8 mouse cellular contexts compared by ENCODE assay signal in the genomic region with DNA sequence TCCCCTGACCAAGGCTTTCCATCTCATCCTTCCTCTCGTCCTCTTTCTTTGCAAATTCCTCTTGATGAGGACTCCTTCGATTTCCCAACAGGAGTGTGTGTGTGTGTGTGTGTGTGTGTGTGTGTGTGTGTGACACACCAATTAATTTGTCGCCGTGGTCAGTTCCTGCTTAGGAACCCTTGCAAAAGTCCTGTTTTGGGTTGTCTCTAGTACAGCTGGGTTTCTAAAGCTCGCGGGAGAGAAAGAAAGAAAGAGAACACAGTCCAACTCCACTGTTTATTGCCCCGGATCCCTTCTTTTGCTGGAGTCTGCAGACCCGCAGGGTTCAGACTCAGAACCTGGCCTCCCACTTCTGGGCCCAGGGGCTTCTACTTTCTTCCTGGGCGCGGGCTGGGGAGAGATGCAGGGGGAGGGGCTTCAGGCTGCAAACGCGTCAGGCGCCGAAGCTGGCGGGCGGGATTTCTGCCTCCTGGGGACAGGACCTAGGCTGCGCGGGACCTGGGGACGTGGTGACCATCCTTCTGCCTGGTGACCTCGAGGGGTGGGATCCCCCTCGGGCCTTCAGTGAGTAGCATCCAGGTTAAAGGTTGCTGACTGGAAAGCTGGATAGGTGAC. TPM values are rescaled to one million over a fixed set of nuclear protein-coding genes. Genes with fewer than 3 reads are reported as not detected.
DNase-seq lines count a peak whose midpoint lies in the region; ATAC-seq and TF ChIP-seq lines count a peak whose summit lies in the region.

No protein-coding gene starts in this region.

- TF ChIP-seq POLR2A in myocyte (IDR thresholded peaks at IDR 0.05; ENCODE audit: insufficient read length, low read depth), result no peak

- H3K9me3 ChIP-seq in embryonic facial prominence, embryonic 15.5 days (replicated peaks), result no peaks in the 10 kb centered on the region
- no peaks in the 10 kb centered on the region for H3K9me3 ChIP-seq in limb, embryonic 12.5 days

- peak overlapping the region; percentile 52 for H3K4me2 ChIP-seq in embryonic facial prominence, embryonic 15.5 days (replicated peaks)
- H3K4me2 ChIP-seq in limb, embryonic 12.5 days, result peak overlapping the region; percentile 64
- H3K4me2 ChIP-seq in myocyte (ENCODE audit: low read depth), result peak overlapping the region; percentile 71

- ATAC-seq in embryonic facial prominence, embryonic 15.5 days (ENCODE audit: insufficient number of reproducible peaks, low FRiP score, low TSS enrichment, low read depth), result no peak
- peak; percentile 21; the same call in 1 of the 2 replicates for ATAC-seq in limb, embryonic 12.5 days (ENCODE audit: insufficient number of reproducible peaks, insufficient read depth, low FRiP score, low TSS enrichment, low read depth)

- intact Hi-C loops in heart, postnatal 14 days (cut with DNase I), result loop anchor here (5.0 to 10.0 kb wide), 6 partner anchors 450 to 1467 kb away; a partner anchor contains a TSS
- intact Hi-C loops in left cerebral cortex, postnatal 36 days (cut with DNase I), result loop anchor here (5.0 to 10.0 kb wide), 9 partner anchors 82 to 1500 kb away; a partner anchor contains a TSS
- intact Hi-C loops in left cerebral cortex, postnatal 4 days (cut with DNase I), result loop anchor here (5.0 kb wide), 4 partner anchors 192 to 1467 kb away; no protein-coding TSS in a partner anchor

- H3K79me2 ChIP-seq in myocyte (ENCODE audit: control insufficient read depth, insufficient read depth), result no peaks in the 10 kb centered on the region

- peak overlapping the region; percentile 66 for H3K4me3 ChIP-seq in embryonic facial prominence, embryonic 15.5 days (replicated peaks)
- peak overlapping the region; percentile 89 for H3K4me3 ChIP-seq in limb, embryonic 12.5 days (replicated peaks)
- H3K4me3 ChIP-seq in myocyte, result peak overlapping the region; percentile 41

- H3K27me3 ChIP-seq in embryonic facial prominence, embryonic 15.5 days, result peaks cover 26% of the 10 kb centered on the region
- peaks cover 8% of the 10 kb centered on the region; the same call in 1 of the 2 replicates for H3K27me3 ChIP-seq in limb, embryonic 12.5 days
- no peaks in the 10 kb centered on the region for H3K27me3 ChIP-seq in myocyte (ENCODE audit: control insufficient read depth, insufficient read depth, insufficient read length)

- under 1% methylated on average over 21 of the region's 21 CpGs for WGBS in embryonic facial prominence, embryonic 15.5 days
- WGBS in limb, embryonic 12.5 days, result 0% methylated on average over 20 of the region's 21 CpGs

- H3K9ac ChIP-seq in embryonic facial prominence, embryonic 15.5 days, result peak overlapping the region; percentile 82
- H3K9ac ChIP-seq in limb, embryonic 12.5 days (replicated peaks), result peak overlapping the region; percentile 100

- H3ac ChIP-seq in myocyte (ENCODE audit: control insufficient read depth, insufficient read length), result no peak overlapping the region

- H3K27ac ChIP-seq in embryonic facial prominence, embryonic 15.5 days (replicated peaks), result peak overlapping the region; percentile 98
- H3K27ac ChIP-seq in limb, embryonic 12.5 days, result peak overlapping the region; percentile 100

- H3K36me3 ChIP-seq in embryonic facial prominence, embryonic 15.5 days, result no peaks in the 10 kb centered on the region
- H3K36me3 ChIP-seq in limb, embryonic 12.5 days, result peaks cover 17% of the 10 kb centered on the region
- H3K36me3 ChIP-seq in myocyte (ENCODE audit: control insufficient read depth, insufficient read depth), result no peaks in the 10 kb centered on the region

- peaks cover 38% of the 10 kb centered on the region for H3K4me1 ChIP-seq in embryonic facial prominence, embryonic 15.5 days
- H3K4me1 ChIP-seq in limb, embryonic 12.5 days (replicated peaks), result peaks cover 31% of the 10 kb centered on the region

- peak; percentile 2 for DNase-seq in cerebellum, adult 8-10 months
- DNase-seq in cerebellum, adult 9-11 months, result no peak
- peak; percentile 53 to 62 for DNase-seq in heart, postnatal 14 days
- no peak for DNase-seq in left cerebral cortex, postnatal 36 days (ENCODE audit: low spot score in 2 of 2)
- DNase-seq in left cerebral cortex, postnatal 4 days, result no peak

TF ChIP-seq in myocyte, 11 proteins besides CTCF, POLR2A, EP300 and RAD21:
- no peak for TF ChIP-seq POLR2AphosphoS2 (IDR thresholded peaks at IDR 0.05; ENCODE audit: insufficient read length, low read depth)
- no peak for TF ChIP-seq TCF12 (IDR thresholded peaks at IDR 0.05; ENCODE audit: insufficient read depth, poor library complexity, severe bottlenecking)
- no peak for TF ChIP-seq USF1 (IDR thresholded peaks at IDR 0.05; ENCODE audit: low read depth)

RNA-seq across cellular contexts. Expression of a gene that starts 2.6 kb away (rescaled TPM):
- 64.9 and 65.0 TPM in 2 replicates for polyA plus RNA-seq in embryonic facial prominence, embryonic 15.5 days (2015; fragmentation: Nextera tagmentation; extraction: Ambion mirVana)
- 10 to 100 TPM; 35.3 to 44.0 TPM for total RNA-seq in heart, postnatal 14 days (2021)
- polyA plus RNA-seq in limb, embryonic 12.5 days (2016; fragmentation: Nextera tagmentation; extraction: Ambion mirVana), result 148 and 159 TPM in 2 replicates
- 1.1 TPM for polyA plus RNA-seq in myocyte (2012; fragmentation: generic; extraction: Trizol)
- total RNA-seq in left cerebral cortex, postnatal 36 days (2021), result 10 to 100 TPM; 41.2 to 42.5 TPM
- 10 to 100 TPM; 61.5 to 68.4 TPM for total RNA-seq in left cerebral cortex, postnatal 4 days (2021)

Comparison
In these comparisons a context has a peak if more than half of its experiments do, and no peak if none do; other contexts are left out.
1. DNase-seq: peak in cerebellum, adult 8-10 months (single experiment) and heart, postnatal 14 days (2 of 2); none in cerebellum, adult 9-11 months (single experiment), left cerebral cortex, postnatal 36 days (0 of 2) and left cerebral cortex, postnatal 4 days (single experiment).
2. Peak in every context shown above with its lines, with median percentiles within 50 percentile points of each other: H3K4me2 ChIP-seq and H3K4me3 ChIP-seq.